Mouse (Mus musculus) Muller cell, postnatal 12 days (primary cell): ENCODE results near the gene Gm17542.
"Not testable (repeated sequence)": the region's sequence is repeated elsewhere in the genome, so short reads cannot be mapped to it uniquely, and the experiment has no call there.

Source experiments
- DNase-seq: peaks from one replicate; pipeline ENCODE4 v3.0.0-alpha.2; 2015; ENCODE audit errors: inconsistent ontology term

Gene Gm17542

DNA sequence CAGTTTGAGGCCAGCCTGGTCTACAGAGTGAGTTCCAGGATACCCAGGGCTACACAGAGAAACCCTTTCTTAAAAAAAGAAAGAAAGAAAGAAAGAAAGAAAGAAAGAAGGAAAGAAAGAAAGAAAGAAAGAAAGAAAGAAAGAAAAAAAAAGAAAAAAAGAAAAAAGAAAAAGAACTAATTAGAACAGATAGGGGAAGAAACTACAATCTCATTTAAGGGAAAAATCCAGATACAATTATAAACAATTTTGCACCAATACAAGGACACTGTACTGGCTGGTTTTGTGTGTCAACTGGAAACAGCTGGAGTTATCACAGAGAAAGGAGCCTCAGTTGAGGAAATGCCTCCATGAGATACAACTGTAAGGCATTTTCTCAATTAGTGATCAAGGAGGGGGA, at the start of gene Gm17542:
Gm17542 (minus strand) TSS at position 101 of the 400 bp plus-strand sequence.
- not testable (repeated sequence) for DNase-seq

DNA sequence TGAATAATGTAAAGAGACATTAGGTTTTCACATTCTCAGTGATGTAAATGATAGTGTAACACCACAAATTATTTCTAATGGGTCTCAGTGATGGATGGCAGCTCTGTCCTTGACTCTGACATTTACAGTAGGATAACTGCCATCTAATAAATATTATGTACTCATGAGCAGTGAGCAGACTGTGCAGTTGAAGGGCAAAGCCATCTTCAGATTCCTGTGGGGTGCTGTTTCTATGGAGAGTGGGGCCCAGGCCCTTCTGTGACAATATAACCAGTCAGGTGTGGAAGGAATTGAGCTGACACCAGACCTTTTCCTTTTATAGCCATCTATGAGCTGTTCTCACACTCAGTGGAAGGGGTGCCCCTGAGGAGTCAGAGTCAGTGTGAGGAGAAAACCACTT, 21.8 kb upstream of the Gm17542 start:
- DNase-seq, result no peak

DNA sequence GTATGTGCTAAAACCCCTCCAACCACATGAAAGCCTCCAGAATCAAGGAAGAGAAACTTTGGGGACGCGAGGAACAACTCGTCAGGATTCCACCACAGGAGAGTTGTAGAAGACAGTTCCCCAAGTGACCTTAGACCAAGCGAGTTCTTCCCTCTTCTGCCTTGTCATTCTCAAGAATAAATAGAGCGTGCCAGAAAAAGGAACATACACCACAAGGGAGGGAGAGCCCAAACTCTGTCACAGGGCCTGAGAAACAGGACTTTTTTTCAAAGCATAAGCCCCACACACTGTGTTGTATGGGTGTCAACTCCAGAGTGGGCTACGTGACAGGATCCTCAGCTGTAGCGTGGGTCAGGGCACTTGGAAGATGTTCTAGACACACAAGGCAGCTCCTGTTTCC, 20.1 kb upstream of the Gm17542 start:
- DNase-seq, result no peak

DNA sequence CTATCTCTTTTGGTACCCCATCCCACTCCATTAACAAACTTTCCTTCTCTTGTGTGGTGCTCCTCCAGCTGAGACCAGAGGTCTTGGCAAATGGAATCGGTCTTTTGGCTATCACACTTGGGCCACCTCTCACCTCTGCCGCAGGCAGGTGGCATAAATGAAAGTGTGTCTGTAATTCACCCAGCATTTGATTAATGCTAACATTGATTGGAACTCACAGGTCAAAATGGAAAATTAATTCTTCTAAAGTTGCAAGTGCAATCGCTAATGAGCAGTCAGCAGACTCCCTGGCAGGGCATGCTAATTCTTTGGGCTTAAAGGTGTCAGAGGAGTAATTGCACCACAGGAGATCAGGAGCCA, 3.2 kb downstream of the Gm17542 start:
- no peak for DNase-seq

DNA sequence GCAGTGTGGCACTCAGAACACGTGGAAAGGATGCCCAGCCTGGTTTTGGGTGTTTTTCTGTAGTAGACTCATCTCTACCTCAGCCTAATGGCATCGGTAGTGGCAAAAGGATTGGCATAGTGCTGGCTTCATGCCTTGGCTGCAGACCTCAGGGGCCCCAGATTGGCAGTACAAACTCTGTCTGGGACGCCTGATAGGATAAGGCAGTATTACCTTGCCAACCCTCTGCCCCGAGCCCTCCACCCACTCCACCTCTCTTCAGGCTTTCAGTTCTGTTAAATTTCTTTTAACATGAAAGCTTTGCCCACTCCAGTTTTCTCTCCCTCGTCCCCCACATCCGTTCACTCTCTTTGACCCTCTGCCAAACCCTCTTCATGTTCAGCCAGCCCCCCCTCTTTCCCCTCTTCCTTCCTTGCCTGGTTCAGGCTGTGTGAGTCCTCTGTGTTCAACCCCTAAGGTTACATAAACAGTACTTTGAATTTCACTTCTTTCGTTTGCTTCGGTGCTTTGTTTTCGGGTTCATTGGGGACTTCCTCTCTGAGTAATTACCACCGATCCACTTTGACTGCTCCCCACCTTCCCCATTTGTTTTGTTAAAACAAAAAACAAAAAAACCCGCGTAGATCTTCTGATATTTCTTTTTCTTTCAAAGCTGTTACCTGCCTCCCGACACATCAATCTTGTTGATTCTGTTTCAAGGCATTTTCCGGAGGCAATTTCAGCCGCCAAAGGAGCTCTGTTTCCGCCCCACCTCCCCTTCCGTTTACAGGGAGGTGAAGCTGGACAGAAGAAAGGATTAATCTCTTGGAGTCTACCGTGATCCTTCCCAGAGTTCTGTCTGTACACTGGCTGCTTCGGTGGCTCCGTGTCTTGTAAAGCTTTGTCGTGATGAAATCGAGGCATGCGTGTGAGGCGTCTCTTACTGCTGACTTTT, 3.9 kb downstream of the Gm17542 start:
- peak; percentile 11 for DNase-seq

DNA sequence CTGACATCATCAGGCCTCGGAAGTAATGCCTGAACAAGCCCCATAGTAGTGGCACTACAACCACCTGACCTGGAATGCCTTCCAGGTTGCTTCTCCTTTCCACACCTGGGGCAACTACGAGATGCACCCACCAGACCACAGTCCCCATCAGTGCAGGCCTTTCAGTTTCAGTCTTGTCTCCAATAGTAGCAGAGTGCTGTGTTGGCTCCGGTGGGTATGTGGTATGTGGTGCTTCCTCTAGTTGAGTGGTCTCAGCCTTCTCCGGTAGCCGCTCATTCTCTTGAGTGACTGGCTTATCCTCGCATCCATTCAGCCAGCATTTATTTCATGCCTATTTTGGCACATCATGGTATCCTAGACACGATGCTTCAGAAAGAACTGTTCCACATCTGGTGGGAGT, 4.8 kb downstream of the Gm17542 start:
- DNase-seq, result no peak

DNA sequence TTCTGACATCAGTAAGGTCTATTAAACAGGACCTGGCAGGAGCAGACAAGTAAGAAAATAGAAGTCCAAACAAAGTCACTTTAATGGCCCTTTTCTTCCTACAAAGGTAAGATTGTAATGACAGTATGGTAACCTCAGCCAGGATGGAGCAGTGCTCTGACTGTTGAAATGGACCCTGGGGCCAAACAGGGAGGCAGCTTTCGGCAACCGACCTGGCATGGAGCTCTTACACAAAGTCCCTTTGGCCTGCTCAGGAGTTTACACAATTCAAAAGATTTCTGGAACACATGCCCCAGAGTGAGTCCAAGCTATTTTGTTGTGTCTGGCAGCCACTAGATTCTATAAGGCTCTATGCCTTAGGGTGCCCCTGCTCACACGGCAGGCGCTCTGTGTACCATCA, 9.0 kb downstream of the Gm17542 start:
- no peak for DNase-seq

DNA sequence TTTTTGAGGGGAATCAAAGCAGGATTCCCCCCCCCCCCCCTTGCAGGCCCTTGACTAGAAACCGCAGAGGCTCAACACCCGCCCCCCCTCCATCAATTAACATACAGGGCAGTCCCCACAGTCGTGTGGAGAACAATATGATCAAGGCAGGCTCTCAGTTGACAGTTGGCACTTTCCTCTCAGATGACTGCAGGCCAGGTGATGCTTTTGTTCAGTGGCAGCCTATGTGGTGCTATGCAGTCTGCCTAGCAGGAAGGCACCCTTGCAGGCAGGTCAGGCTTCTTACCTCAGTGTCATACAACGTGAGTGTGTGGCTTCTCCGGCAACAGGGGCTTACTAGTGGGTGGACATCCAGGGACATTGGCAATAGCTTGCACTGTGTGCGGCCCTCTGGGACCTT, 17.4 kb downstream of the Gm17542 start:
- DNase-seq, result peak; percentile 9

DNA sequence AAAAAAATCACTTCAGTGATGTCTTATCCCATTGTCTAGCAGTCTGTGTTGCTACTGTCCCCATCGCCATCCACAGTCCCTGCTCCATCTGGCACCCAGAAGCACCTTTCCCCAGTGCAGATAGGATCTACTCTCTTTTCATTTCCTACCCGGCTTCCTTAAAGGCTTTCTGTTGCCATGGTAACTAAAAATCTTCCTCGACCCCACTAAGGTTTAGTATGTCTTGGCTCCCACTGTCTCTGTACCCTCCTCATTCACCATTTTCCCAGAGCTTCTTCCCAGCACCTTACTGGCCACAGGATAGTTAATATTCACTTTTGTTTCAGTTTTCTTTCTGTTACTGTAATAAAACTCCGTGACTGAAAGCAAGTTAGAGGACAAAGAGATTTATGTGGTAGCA, 17.9 kb downstream of the Gm17542 start:
- no peak for DNase-seq

DNA sequence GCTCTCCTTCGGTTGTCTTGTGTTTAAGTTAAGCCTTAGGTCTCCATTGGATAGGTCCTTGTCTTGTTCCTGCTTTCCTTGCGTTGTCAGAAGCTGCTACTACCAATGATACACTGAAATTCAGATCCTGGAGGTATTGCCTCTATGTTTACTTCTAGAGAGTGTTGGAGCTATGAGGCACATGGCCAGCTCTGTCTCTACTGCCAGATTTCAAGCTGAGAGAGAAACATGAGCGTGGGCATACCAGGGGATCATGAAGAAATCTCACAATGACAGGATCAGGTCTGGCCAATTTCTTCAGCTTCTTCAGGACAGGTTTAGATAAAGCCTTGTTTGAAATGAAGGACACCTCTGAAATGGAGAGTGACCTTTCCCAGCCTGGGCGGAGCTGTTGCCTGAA, 19.1 kb downstream of the Gm17542 start:
- no peak for DNase-seq

DNA sequence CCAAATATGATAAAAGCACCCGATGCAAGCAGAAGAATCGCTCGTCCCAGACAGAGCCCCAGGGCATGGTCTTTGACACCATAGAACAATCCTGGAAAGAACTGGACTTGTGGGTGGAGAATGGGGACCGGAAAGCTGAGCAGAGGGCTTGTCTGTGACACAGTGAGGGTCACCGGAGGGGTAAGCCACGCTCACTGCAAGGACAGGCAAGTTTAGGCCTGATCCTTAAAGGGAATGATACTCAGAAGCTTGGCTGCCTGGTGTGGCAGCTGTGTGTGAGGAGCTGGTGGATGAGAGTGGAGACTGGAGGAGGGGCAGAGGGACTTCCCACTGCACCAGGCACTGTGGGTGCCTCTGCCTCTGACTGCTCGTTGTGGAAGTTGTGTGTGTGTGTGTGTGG, 27.0 kb downstream of the Gm17542 start:
- DNase-seq, result no peak

DNA sequence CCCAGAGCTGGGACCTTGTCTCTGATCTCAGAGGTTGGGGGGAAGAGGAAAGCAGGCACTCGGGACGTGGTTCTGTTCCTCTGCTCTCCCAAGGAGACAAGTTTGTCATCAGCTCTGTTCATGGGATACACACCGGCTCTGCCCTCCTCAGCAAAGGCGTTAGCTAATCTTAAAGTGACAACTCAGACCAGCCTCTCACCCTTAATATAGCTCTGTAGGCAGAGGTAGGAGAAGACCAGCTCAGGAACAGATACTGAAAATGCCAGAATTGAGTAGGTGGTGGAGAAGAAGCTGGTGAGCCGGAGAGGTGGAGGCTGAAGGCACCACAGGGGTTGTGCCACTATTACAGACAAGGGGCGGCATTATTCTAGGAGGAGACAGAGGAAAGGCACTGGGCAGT, 38.7 kb downstream of the Gm17542 start:
- DNase-seq, result no peak

DNA sequence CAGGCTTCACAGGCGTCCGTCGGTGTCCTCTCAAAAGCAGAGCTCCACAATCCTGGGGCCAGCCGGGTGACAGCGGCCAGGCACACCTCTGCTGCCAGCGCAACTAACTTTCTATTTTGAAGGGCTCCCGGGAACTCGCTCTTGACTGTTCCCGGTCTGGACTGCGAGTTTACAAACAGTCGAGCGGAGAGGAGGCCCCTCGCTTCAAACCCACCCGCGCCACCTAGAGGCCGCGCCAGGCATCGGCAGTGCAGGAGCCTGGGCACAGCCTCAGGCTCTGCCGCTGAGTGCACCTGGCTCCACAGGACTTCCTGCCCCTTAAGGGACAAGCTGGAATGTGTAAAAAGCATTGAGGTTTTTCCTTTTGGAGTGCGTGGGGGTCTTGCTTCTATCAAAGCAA, 42.5 kb downstream of the Gm17542 start, which contains the start of gene Edar:
Edar (minus strand) TSS at position 122 of the 400 bp plus-strand sequence.
- peak; percentile 79 for DNase-seq

DNA sequence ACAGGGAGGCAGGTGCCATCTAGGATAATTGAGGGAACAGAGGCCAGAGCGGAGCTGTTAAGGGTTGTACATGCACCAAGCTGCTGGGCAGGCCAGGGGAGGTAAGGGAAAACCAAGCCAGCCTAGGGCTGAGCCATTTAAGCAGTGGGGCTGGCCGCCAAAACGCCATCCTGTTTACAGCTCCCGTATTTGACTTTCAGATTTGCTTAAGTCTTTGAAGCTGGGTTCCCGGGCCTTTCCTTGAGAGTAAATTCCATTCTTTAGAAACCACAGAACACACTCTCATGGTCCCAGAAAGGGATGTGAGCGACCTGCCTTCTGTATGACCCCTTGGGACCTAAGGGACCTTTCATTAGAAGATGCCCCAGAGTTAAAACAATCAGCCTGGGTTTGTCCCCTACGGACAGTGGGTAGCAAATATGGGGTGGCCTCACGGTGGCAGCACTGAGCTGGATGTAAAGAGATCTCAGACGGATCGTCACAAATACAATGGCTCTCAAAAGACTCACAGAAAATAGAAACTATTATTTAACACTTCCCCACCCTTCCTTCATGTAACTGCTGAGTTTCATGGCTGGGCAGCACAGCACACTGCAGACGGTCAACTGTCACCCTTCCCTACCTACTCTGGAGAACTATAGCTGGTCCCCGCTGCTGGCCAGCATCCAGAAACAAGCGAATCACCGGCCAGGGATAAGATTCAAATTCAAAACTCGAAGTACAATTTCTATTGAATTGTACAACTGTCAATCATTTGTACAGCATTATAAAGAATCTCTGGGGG, 44.5 kb downstream of the Gm17542 start:
- peak; percentile 46 for DNase-seq

DNA sequence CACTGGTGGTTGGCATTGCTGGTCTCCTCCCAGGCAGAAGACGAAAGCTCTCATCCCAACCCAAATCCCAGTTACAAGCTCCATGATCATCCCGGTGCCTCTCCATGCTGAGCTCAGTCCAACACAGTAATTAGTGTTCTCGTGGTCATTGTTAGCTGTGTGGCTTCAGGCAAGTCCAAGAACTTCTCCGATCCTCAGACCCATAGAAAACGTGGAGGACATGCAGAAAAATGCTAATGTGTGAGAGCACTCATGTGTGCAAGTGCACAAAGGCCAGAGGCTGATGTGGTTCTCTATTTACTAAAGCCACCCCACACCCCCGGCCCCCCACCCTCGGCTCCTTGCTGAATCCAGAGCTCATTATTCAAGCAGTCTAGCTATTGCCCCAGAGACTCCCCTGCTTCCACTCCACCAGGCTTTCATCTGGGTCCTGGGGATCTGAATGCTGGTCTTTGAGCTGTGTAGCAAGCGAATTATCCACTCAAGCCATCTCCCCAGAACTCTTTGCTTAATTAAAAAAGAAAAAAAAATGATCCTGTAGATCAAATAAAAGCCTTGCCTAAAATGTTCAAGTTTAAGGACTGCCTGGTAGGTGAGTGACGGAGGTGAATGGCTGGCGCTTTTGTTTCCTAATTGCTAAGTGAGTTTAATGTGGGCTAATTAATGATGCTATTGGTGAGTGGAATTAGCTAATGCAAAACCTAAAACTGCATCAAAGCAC, 45.3 kb downstream of the Gm17542 start:
- no peak for DNase-seq

DNA sequence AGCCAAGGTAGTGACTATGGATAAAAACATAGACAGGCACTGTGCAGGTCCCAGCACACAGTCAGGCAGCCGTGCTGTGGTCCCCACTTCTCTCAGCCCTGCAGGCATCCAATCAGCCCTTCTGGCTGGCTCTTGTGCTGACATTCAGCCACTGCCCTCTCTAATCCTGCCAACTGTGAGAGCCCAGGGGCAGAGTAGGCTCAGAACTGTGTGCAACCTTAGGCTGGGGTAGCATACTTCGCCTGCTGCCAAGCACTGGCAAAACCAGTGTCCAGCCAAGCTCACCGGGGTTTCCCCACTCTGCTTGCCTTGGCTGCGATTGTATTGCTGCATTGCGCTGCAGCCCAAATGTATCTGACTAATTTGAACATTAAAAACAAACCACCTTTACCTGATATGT, 54.1 kb downstream of the Gm17542 start:
- peak; percentile 66 for DNase-seq
